Mouse (Mus musculus) kidney, postnatal 10 days (tissue): ENCODE results near the gene Eid2b.

ENCODE experiments used
- DNase-seq: peaks from one replicate; pipeline ENCODE4 v3.0.0; 2021; ENCODE audit warnings: mixed read lengths

Eid2b gene

GRCm38 (mm10) chr7:28301616-28302433 is 24.3 kb downstream of the Eid2b start, which contains the start of gene Dll3:
TSS of gene Dll3 (minus strand) at chr7:28302238.
- peak; percentile 78 for DNase-seq

GRCm38 (mm10) chr7:28305641-28306040 is 28.1 kb downstream of the Eid2b start:
- DNase-seq, result no peak

GRCm38 (mm10) chr7:28306216-28306615 is 28.7 kb downstream of the Eid2b start:
- peak; percentile 47 for DNase-seq

GRCm38 (mm10) chr7:28309737-28310136 is 32.2 kb downstream of the Eid2b start:
- DNase-seq, result no peak

GRCm38 (mm10) chr7:28311151-28311925 is 33.8 kb downstream of the Eid2b start:
- DNase-seq, result no peak

GRCm38 (mm10) chr7:28311926-28312543 is 34.5 kb downstream of the Eid2b start, which contains the start of gene Timm50:
TSS of gene Timm50 (minus strand) at chr7:28312072.
- peak; percentile 99 for DNase-seq

GRCm38 (mm10) chr7:28318036-28318435 is 40.5 kb downstream of the Eid2b start:
- DNase-seq, result no peak

GRCm38 (mm10) chr7:28318714-28319113 is 41.2 kb downstream of the Eid2b start:
- DNase-seq, result no peak

GRCm38 (mm10) chr7:28321974-28322720 is 44.6 kb downstream of the Eid2b start:
- no peak for DNase-seq

GRCm38 (mm10) chr7:28325293-28325692 is 47.8 kb downstream of the Eid2b start:
- DNase-seq, result no peak

GRCm38 (mm10) chr7:28326457-28326856 is 48.9 kb downstream of the Eid2b start:
- DNase-seq, result no peak

GRCm38 (mm10) chr7:28328260-28328659 is 50.7 kb downstream of the Eid2b start:
- no peak for DNase-seq
